Mouse (Mus musculus): ENCODE data around the gene Gm17364. TPM values are rescaled to one million over a fixed set of nuclear protein-coding genes. Genes with fewer than 3 reads are reported as not detected.
A peak's percentile ranks its signal among the peaks of the same experiment; 100 is the strongest.
"Not testable (repeated sequence)": the region's sequence is repeated elsewhere in the genome, so short reads cannot be mapped to it uniquely, and the experiment has no call there.

Gene Gm17364
- not detected in 3 replicates for total RNA-seq (2017)

GRCm38 (mm10) chr13:41273927-41274650, at the start of gene Gm17364:
TSS of gene Gm17364 (minus strand) at chr13:41273977.
- ATAC-seq (replicated peaks; ENCODE audit: insufficient number of reproducible peaks, low FRiP score, low TSS enrichment, poor library complexity, severe bottlenecking) = no peak

GRCm38 (mm10) chr13:41321433-41321832, 47.7 kb upstream of the Gm17364 start:
- no peak for ATAC-seq (replicated peaks; ENCODE audit: insufficient number of reproducible peaks, low FRiP score, low TSS enrichment, poor library complexity, severe bottlenecking)

GRCm38 (mm10) chr13:41320749-41321148, 47.0 kb upstream of the Gm17364 start:
- no peak for ATAC-seq (replicated peaks; ENCODE audit: insufficient number of reproducible peaks, low FRiP score, low TSS enrichment, poor library complexity, severe bottlenecking)

GRCm38 (mm10) chr13:41302716-41303115, 28.9 kb upstream of the Gm17364 start:
- ATAC-seq (replicated peaks; ENCODE audit: insufficient number of reproducible peaks, low FRiP score, low TSS enrichment, poor library complexity, severe bottlenecking) = peak; percentile 78; the same call in 1 of the 2 replicates

GRCm38 (mm10) chr13:41300037-41300436, 26.3 kb upstream of the Gm17364 start:
- no peak for ATAC-seq (replicated peaks; ENCODE audit: insufficient number of reproducible peaks, low FRiP score, low TSS enrichment, poor library complexity, severe bottlenecking)

GRCm38 (mm10) chr13:41298996-41299395, 25.2 kb upstream of the Gm17364 start:
- no peak for ATAC-seq (replicated peaks; ENCODE audit: insufficient number of reproducible peaks, low FRiP score, low TSS enrichment, poor library complexity, severe bottlenecking)

- no peak for ATAC-seq (replicated peaks; ENCODE audit: insufficient number of reproducible peaks, low FRiP score, low TSS enrichment, poor library complexity, severe bottlenecking)
These were observed 24.8 kb upstream of the Gm17364 start for GRCm38 (mm10) chr13:41298533-41298932.

- ATAC-seq (replicated peaks; ENCODE audit: insufficient number of reproducible peaks, low FRiP score, low TSS enrichment, poor library complexity, severe bottlenecking) = no peak
These were observed 22.6 kb upstream of the Gm17364 start for GRCm38 (mm10) chr13:41296396-41296795.

GRCm38 (mm10) chr13:41295886-41296285, 22.1 kb upstream of the Gm17364 start:
- ATAC-seq (replicated peaks; ENCODE audit: insufficient number of reproducible peaks, low FRiP score, low TSS enrichment, poor library complexity, severe bottlenecking) = no peak

- no peak for ATAC-seq (replicated peaks; ENCODE audit: insufficient number of reproducible peaks, low FRiP score, low TSS enrichment, poor library complexity, severe bottlenecking)
These were observed 19.8 kb upstream of the Gm17364 start for GRCm38 (mm10) chr13:41293595-41293994.

- ATAC-seq (replicated peaks; ENCODE audit: insufficient number of reproducible peaks, low FRiP score, low TSS enrichment, poor library complexity, severe bottlenecking) = no peak
These were observed 17.7 kb upstream of the Gm17364 start for GRCm38 (mm10) chr13:41291466-41291974.

GRCm38 (mm10) chr13:41286285-41286684, 12.5 kb upstream of the Gm17364 start:
- no peak for ATAC-seq (replicated peaks; ENCODE audit: insufficient number of reproducible peaks, low FRiP score, low TSS enrichment, poor library complexity, severe bottlenecking)

GRCm38 (mm10) chr13:41285448-41285847, 11.7 kb upstream of the Gm17364 start:
- no peak for ATAC-seq (replicated peaks; ENCODE audit: insufficient number of reproducible peaks, low FRiP score, low TSS enrichment, poor library complexity, severe bottlenecking)

GRCm38 (mm10) chr13:41283256-41283655, 9.5 kb upstream of the Gm17364 start:
- peak; percentile 67; the same call in 1 of the 2 replicates for ATAC-seq (replicated peaks; ENCODE audit: insufficient number of reproducible peaks, low FRiP score, low TSS enrichment, poor library complexity, severe bottlenecking)

GRCm38 (mm10) chr13:41280696-41281095, 6.9 kb upstream of the Gm17364 start:
- ATAC-seq (replicated peaks; ENCODE audit: insufficient number of reproducible peaks, low FRiP score, low TSS enrichment, poor library complexity, severe bottlenecking) = no peak

GRCm38 (mm10) chr13:41267827-41268408, 5.9 kb downstream of the Gm17364 start:
- no peak for ATAC-seq (replicated peaks; ENCODE audit: insufficient number of reproducible peaks, low FRiP score, low TSS enrichment, poor library complexity, severe bottlenecking)

GRCm38 (mm10) chr13:41263304-41264006, 10.3 kb downstream of the Gm17364 start:
- no peak for ATAC-seq (replicated peaks; ENCODE audit: insufficient number of reproducible peaks, low FRiP score, low TSS enrichment, poor library complexity, severe bottlenecking)

- not testable (repeated sequence) for ATAC-seq (replicated peaks; ENCODE audit: insufficient number of reproducible peaks, low FRiP score, low TSS enrichment, poor library complexity, severe bottlenecking)
These were observed 12.2 kb downstream of the Gm17364 start for GRCm38 (mm10) chr13:41261617-41262016.

- ATAC-seq (replicated peaks; ENCODE audit: insufficient number of reproducible peaks, low FRiP score, low TSS enrichment, poor library complexity, severe bottlenecking) = no peak
These were observed 15.9 kb downstream of the Gm17364 start for GRCm38 (mm10) chr13:41257851-41258250.
